Mouse (Mus musculus) heart, adult 2 months (tissue): ENCODE measurements around the gene Pgghg. TPM values are rescaled to one million over a fixed set of nuclear protein-coding genes. Genes with fewer than 3 reads are reported as not detected.
A peak's percentile ranks its signal among the peaks of the same experiment; 100 is the strongest.

Source experiments
- DNase-seq, 2 experiments: peaks; one replicate each; pipeline ENCODE4 v3.0.0; 2021
- H3K27ac ChIP-seq: fragments of 200-600 bp; 2 replicates; pipeline ENCODE4 v1.8.1; 2022
- H3K27me3 ChIP-seq: fragments of 200-500 bp; 2 replicates; pipeline ENCODE4 v1.6.1; 2012; ENCODE audit warnings: mild to moderate bottlenecking, low read length, inconsistent platforms, mixed read lengths; ENCODE audit not compliant: control insufficient read depth, insufficient read depth
- H3K36me3 ChIP-seq: fragments of 200-500 bp; 2 replicates; pipeline ENCODE4 v1.6.1; 2012; ENCODE audit warnings: low read length, inconsistent platforms; ENCODE audit not compliant: control insufficient read depth, insufficient read depth
- H3K4me1 ChIP-seq: fragments of 200-500 bp; 2 replicates; pipeline ENCODE4 v1.6.1; 2011; ENCODE audit warnings: low read length; ENCODE audit not compliant: control insufficient read depth, insufficient read depth
- H3K4me3 ChIP-seq: fragments of 200-600 bp; 2 replicates; pipeline ENCODE4 v1.8.1; 2022
- H3K79me2 ChIP-seq: fragments of 200-500 bp; replicated peaks from 2 replicates; pipeline ENCODE4 v1.6.1; 2012; ENCODE audit warnings: mild to moderate bottlenecking, inconsistent platforms, low read length, moderate library complexity, mixed read lengths; ENCODE audit not compliant: control insufficient read depth, insufficient read depth
- H3K9ac ChIP-seq: fragments of 200-500 bp; 2 replicates; pipeline ENCODE4 v1.6.1; 2012; ENCODE audit warnings: low read depth, mild to moderate bottlenecking, control low read depth, inconsistent platforms, low read length, mixed read lengths
- CTCF ChIP-seq: fragments of 200-600 bp; IDR thresholded peaks from 2 replicates; pipeline ENCODE4 v1.8.1; 2022; ENCODE audit warnings: antibody characterized with exemption, mild to moderate bottlenecking, moderate library complexity
- EP300 ChIP-seq: fragments of 200-500 bp; IDR thresholded peaks from 2 replicates; pipeline ENCODE4 v1.6.1; 2011; ENCODE audit warnings: low read depth, low read length, control low read depth; ENCODE audit not compliant: insufficient read depth
- POLR2A ChIP-seq: fragments of 200-500 bp; IDR thresholded peaks from 2 replicates; pipeline ENCODE4 v1.6.1; 2011; ENCODE audit warnings: mild to moderate bottlenecking, low read depth, low read length, control low read depth; ENCODE audit not compliant: insufficient read depth
- WGBS: fragments of 180-500 bp; shearing (Covaris S2); methylation state at CpG from one replicate; pipeline ENCODE4 v1.1.7; 2018; 5-methylcytosine and 5-hydroxymethylcytosine counted together
- intact Hi-C: fragments of 180-260 bp; cut with DNase I; formaldehyde crosslinking; loops from one replicate; pipeline ENCODE4 v1.15.1; 2025
- polyA plus RNA-seq: library from polyadenylated mRNA; depleted of rRNA; stranded (reverse); fragments of >200 nt; gene quantifications from 2 replicates; pipeline ENCODE4 v1.2.3, GENCODE M21; 2012
- total RNA-seq, 2 experiments: library from RNA; stranded (reverse); gene quantifications; 2 replicates each; pipeline ENCODE4 v1.2.3; 2021

Pgghg gene
- total and polyA plus RNA-seq, 3 experiments: 4.0 to 13.0 (median 5.8) TPM

- TF ChIP-seq CTCF: no peak
- TF ChIP-seq POLR2A: no peak
- TF ChIP-seq EP300: no peak
- DNase-seq: peak; percentile 31 to 42
- Histone ChIP-seq H3K4me1 (no peaks in the 10 kb centered on the region; the same call in 1 of the 2 replicates), H3K27me3 (no peaks in the 10 kb centered on the region), H3K36me3 (no peaks in the 10 kb centered on the region; the same call in 1 of the 2 replicates), H3K79me2 (no peaks in the 10 kb centered on the region), H3K9ac (no peak overlapping the region), H3K4me3 (no peak overlapping the region), H3K27ac (peak overlapping the region; percentile 3; the same call in 1 of the 2 replicates)
- intact Hi-C loops: no loop called here
- WGBS: 71% methylated on average over 15 of the region's 15 CpGs
Measured at GRCm38 (mm10) chr7:140902036-140902875, 38.9 kb upstream of the Pgghg start.

DNA sequence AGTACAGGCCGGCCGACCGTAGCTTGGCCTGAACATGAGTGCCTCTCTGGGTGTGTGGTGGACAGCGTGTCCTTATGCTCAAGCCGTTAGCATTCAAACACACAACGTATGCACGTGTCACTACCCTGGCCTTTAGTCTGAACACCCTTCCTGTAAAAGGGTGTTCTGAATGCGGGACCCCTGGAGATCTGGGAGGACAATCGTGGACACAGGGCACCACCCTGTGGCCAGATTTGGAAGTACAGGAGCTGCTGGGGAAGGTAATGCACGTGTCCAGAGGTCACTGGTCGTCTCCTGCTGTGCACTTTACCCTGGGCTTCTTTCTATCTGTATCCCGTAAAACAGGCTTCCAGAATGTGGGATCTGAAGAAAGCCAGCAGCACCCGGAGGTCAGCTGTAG is 38.0 kb upstream of the Pgghg start:
- H3K79me2 ChIP-seq: no peaks in the 10 kb centered on the region
- DNase-seq: peak; percentile 70 to 91
- intact Hi-C loops: loop anchor here (1.0 kb wide), 1 partner anchor 59 kb away; no protein-coding TSS in a partner anchor

GRCm38 (mm10) chr7:140905642-140906081 is 35.5 kb upstream of the Pgghg start:
- intact Hi-C loops: loop anchor here (5.0 kb wide), 1 partner anchor 52 kb away; the partner anchor contains the start of genes Gm45717 and Ifitm2
- DNase-seq: no peak
- no peak overlapping the region for H3K27ac ChIP-seq
- no peak overlapping the region for H3K4me3 ChIP-seq
- H3K36me3 ChIP-seq: no peaks in the 10 kb centered on the region
- no peak overlapping the region for H3K9ac ChIP-seq
- H3K4me1 ChIP-seq: no peaks in the 10 kb centered on the region
- WGBS: 64% methylated on average over 2 of the region's 2 CpGs
- H3K79me2 ChIP-seq: no peaks in the 10 kb centered on the region
- TF ChIP-seq EP300 (no peak), POLR2A (no peak), CTCF (no peak)
- H3K27me3 ChIP-seq: no peaks in the 10 kb centered on the region

More for the DNA sequence above, 38.0 kb upstream of the Pgghg start:
- Histone ChIP-seq H3K9ac (no peak overlapping the region), H3K36me3 (no peaks in the 10 kb centered on the region; the same call in 1 of the 2 replicates), H3K4me3 (no peak overlapping the region), H3K27ac (no peak overlapping the region), H3K4me1 (no peaks in the 10 kb centered on the region; the same call in 1 of the 2 replicates), H3K27me3 (no peaks in the 10 kb centered on the region)
- no peak for TF ChIP-seq POLR2A
- no peak; the same call in 1 of the 2 replicates for TF ChIP-seq CTCF
- TF ChIP-seq EP300: peak; percentile 79; the same call in 1 of the 2 replicates
- WGBS: 25% methylated on average over 13 of the region's 13 CpGs

- 70% methylated on average over 13 of the region's 13 CpGs for WGBS
- Histone ChIP-seq H3K36me3 (no peaks in the 10 kb centered on the region), H3K9ac (no peak overlapping the region), H3K4me1 (no peaks in the 10 kb centered on the region), H3K79me2 (no peaks in the 10 kb centered on the region), H3K27me3 (no peaks in the 10 kb centered on the region), H3K27ac (no peak overlapping the region), H3K4me3 (no peak overlapping the region)
- intact Hi-C loops: loop anchor here (5.0 kb wide), 1 partner anchor 50 kb away; the partner anchor contains the start of genes Gm45717 and Ifitm2
- TF ChIP-seq POLR2A (no peak), CTCF (no peak), EP300 (no peak)
- DNase-seq: no peak
Measured at GRCm38 (mm10) chr7:140907131-140907530, 34.1 kb upstream of the Pgghg start.

DNA sequence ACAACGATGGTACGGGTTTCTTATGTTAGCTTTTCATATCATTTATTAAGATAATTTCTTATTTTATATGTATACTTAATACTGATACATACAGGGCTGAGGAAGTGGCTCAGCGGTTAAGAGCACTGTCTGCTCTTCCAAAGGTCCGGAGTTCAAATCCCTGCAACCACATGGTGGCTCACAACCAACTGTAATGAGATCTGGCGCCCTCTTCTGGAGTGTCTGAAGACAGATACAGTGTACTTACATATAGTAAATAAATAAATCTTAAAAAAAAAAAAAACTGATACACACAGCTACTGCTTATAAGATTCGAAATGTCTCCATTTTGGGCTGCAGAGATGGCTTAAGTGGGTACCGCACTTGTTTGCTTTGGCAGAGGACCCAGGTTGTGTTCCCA is 33.5 kb upstream of the Pgghg start:
- Histone ChIP-seq H3K27me3 (no peaks in the 10 kb centered on the region), H3K27ac (no peak overlapping the region), H3K36me3 (no peaks in the 10 kb centered on the region), H3K79me2 (no peaks in the 10 kb centered on the region), H3K4me3 (no peak overlapping the region), H3K9ac (no peak overlapping the region), H3K4me1 (no peaks in the 10 kb centered on the region)
- DNase-seq: no peak
- TF ChIP-seq POLR2A (no peak), CTCF (peak; percentile 47)
- WGBS: 83% methylated on average over 7 of the region's 7 CpGs
- intact Hi-C loops: loop anchor here (1.0 to 5.0 kb wide), 6 partner anchors 33 to 269 kb away; partner anchors contain the start of genes Gm45717, Ifitm2 and Pgghg
